Mouse (Mus musculus) right cerebral cortex, adult 2 months (tissue): ENCODE measurements around the gene Nt5m.
A peak's percentile ranks its signal among the peaks of the same experiment; 100 is the strongest.
"Not testable (repeated sequence)": the region's sequence is repeated elsewhere in the genome, so short reads cannot be mapped to it uniquely, and the experiment has no call there.

Source experiments
- DNase-seq, 2 experiments: peaks; one replicate each; pipeline ENCODE4 v3.0.0; 2021 to 2022; ENCODE audit warnings: low spot score in 2 of 2

Gene Nt5m

GRCm38 (mm10) chr11:59839008-59839458 lies at the start of gene Nt5m:
Gene Nt5m, plus strand, starts transcription at chr11:59839447.
- peak; percentile 92 to 95 for DNase-seq

- no peak for DNase-seq
Observed at GRCm38 (mm10) chr11:59793390-59793789, 45.9 kb upstream of the Nt5m start.

GRCm38 (mm10) chr11:59800412-59800811 lies 38.8 kb upstream of the Nt5m start:
- DNase-seq, result no peak

GRCm38 (mm10) chr11:59801881-59802280 lies 37.4 kb upstream of the Nt5m start:
- DNase-seq, result no peak

- DNase-seq, result no peak
Observed at GRCm38 (mm10) chr11:59803516-59803915, 35.7 kb upstream of the Nt5m start.

GRCm38 (mm10) chr11:59804409-59805110 lies 34.7 kb upstream of the Nt5m start:
- no peak for DNase-seq

- no peak for DNase-seq
Observed at GRCm38 (mm10) chr11:59805256-59805655, 34.0 kb upstream of the Nt5m start.

- no peak for DNase-seq
Observed at GRCm38 (mm10) chr11:59805656-59806055, 33.6 kb upstream of the Nt5m start.

- DNase-seq, result no peak
Observed at GRCm38 (mm10) chr11:59808170-59808960, 30.9 kb upstream of the Nt5m start.

- DNase-seq, result peak in 1 of 2 experiments; percentile 27
Observed at GRCm38 (mm10) chr11:59809071-59809669, 30.1 kb upstream of the Nt5m start.

- peak; percentile 87 for DNase-seq
Observed at GRCm38 (mm10) chr11:59809670-59810474, 29.4 kb upstream of the Nt5m start, which contains the start of gene Flcn. Gene Flcn, minus strand, starts transcription at chr11:59810016.

- no peak for DNase-seq
Observed at GRCm38 (mm10) chr11:59810480-59811158, 28.6 kb upstream of the Nt5m start.

GRCm38 (mm10) chr11:59811211-59811610 lies 28.0 kb upstream of the Nt5m start:
- no peak for DNase-seq

- DNase-seq, result no peak
Observed at GRCm38 (mm10) chr11:59813276-59813675, 26.0 kb upstream of the Nt5m start.

GRCm38 (mm10) chr11:59814311-59814710 lies 24.9 kb upstream of the Nt5m start:
- DNase-seq, result no peak

GRCm38 (mm10) chr11:59814936-59815335 lies 24.3 kb upstream of the Nt5m start:
- DNase-seq, result no peak

GRCm38 (mm10) chr11:59815482-59816065 lies 23.7 kb upstream of the Nt5m start:
- no peak for DNase-seq

- DNase-seq, result no peak
Observed at GRCm38 (mm10) chr11:59817916-59818315, 21.3 kb upstream of the Nt5m start.

- DNase-seq, result no peak
Observed at GRCm38 (mm10) chr11:59821625-59822024, 17.6 kb upstream of the Nt5m start.

- not testable (repeated sequence) for DNase-seq
Observed at GRCm38 (mm10) chr11:59837789-59838188, 1.5 kb upstream of the Nt5m start.

- DNase-seq, result no peak
Observed at GRCm38 (mm10) chr11:59838426-59838825, 821 bp upstream of the Nt5m start.
